Mouse (Mus musculus): ENCODE results near the gene Ephb2.

The Ephb2 gene

DNA sequence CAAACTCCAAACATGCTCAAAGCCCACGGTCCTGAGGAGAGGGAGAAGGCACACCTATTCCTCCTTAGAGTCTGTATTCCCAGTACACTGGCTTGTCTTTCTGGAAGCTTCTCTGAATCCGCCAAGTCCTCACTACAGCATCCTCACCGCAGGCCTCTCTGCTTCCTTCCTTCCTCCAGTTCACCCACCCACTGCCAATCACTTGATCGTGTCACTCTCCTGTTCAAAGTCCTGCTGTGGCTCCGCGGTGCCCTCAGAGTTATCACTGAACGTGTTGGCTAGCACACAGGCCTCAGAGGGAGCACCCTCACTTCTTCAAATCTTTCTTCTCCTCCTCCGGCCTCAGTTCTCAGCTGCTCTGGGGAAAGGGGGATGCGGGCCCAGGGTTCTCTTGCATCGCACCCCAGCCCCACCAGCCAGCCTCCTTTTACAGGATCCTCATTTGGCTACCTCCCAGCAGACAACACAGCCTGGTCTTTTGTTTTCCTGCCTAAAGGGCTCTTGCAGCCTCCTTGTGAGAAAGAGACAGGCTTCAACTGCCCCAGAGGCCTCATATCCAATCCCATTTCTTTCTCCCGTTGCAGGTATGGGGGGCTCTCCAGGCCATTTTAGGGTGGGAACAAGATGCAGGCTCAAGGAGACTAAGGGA, 102.4 kb downstream of the Ephb2 start:
- DNase-seq (ENCODE audit: low read depth, low spot score) = no peak

- DNase-seq (ENCODE audit: low read depth, low spot score) = no peak
Observed at GRCm38 (mm10) chr4:136732536-136733121, 103.2 kb downstream of the Ephb2 start.

GRCm38 (mm10) chr4:136731761-136732160, 104.0 kb downstream of the Ephb2 start:
- no peak for DNase-seq (ENCODE audit: low read depth, low spot score)

GRCm38 (mm10) chr4:136731008-136731609, 104.7 kb downstream of the Ephb2 start:
- no peak for DNase-seq (ENCODE audit: low read depth, low spot score)

GRCm38 (mm10) chr4:136730501-136730900, 105.3 kb downstream of the Ephb2 start:
- no peak for DNase-seq (ENCODE audit: low read depth, low spot score)

GRCm38 (mm10) chr4:136729574-136729973, 106.2 kb downstream of the Ephb2 start:
- no peak for DNase-seq (ENCODE audit: low read depth, low spot score)

DNA sequence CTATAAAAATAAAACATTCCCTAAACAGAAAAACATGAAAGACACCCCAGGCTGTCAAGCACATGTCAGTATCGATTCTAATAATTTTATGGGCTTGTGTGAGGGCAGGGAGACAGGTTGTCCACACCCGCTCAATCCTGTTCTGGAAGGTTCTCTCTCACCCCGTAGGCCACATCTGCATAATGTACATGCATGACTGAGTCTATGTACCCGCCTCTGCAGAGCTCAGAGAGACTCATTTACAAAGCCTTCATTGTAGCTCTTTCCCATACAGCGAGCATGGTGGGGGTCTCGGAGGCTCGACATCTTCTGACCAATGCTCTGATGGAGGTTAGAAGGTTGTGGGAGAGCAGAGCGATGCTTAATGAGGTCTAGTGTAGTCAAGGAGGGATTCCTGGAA, 108.8 kb downstream of the Ephb2 start:
- DNase-seq (ENCODE audit: low read depth, low spot score) = no peak

GRCm38 (mm10) chr4:136724731-136725130, 111.1 kb downstream of the Ephb2 start:
- no peak for DNase-seq (ENCODE audit: low read depth, low spot score)

GRCm38 (mm10) chr4:136722361-136723082, 113.3 kb downstream of the Ephb2 start:
- no peak for DNase-seq (ENCODE audit: low read depth, low spot score)

DNA sequence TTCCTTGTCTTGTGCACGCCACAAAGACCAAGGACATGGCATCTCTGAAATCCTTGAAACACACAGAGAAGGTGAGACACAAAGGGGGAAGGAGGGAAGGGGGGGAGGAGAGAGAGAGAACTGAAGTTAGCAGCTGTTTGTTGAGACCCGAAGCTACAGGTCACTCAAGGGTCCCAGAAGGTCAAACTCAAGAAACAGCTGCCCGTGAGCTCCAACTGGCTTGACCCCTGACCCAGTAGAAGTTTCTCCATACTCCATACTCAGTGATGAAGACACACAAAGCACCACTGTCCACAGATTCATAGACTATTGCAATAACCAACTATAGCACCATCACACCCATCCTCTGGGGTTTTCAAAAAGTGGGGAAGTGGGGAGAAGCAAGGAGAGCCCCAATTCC, 113.9 kb downstream of the Ephb2 start:
- DNase-seq (ENCODE audit: low read depth, low spot score) = no peak

- no peak for DNase-seq (ENCODE audit: low read depth, low spot score)
Observed at GRCm38 (mm10) chr4:136720025-136720424, 115.8 kb downstream of the Ephb2 start.

DNA sequence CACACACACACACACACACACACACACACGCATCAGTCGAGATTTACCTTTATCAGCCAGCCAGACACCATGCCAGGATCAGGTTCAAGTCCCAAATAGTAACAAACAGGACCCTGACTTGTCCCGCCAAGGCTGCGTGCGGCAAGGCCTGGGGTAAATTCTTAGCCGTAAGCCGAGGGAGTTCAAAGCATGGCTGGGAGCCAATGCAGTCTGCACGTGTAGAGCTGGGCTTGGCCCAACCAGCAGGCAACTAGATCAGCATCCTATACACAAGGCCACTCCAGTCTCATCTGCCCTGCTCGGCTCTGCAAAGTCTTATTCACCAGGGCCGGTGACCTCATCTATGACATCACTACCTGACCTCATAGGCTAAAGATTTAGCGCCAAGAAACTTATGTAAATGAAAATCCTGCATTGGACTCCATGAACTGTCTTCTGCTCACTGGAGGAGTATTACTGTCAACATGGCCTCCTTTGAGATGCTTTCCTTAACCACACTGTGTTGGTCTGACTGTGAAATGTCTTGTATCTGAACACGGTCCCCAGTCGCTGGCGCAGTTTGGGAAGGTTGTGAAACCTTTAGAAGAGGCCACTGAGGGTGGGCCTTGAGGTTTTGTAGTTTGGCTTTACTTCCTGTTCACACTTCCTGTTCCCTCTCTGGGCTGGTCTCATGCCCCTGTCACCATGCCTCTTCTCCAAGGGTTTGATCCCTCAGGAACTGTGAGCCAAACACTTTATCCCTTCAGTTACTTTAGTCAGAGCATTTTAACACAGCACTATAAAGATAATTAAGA, 117.4 kb downstream of the Ephb2 start:
- DNase-seq (ENCODE audit: low read depth, low spot score) = no peak

GRCm38 (mm10) chr4:136716561-136716972, 119.2 kb downstream of the Ephb2 start:
- no peak for DNase-seq (ENCODE audit: low read depth, low spot score)

GRCm38 (mm10) chr4:136714530-136714929, 121.3 kb downstream of the Ephb2 start:
- DNase-seq (ENCODE audit: low read depth, low spot score) = no peak

DNA sequence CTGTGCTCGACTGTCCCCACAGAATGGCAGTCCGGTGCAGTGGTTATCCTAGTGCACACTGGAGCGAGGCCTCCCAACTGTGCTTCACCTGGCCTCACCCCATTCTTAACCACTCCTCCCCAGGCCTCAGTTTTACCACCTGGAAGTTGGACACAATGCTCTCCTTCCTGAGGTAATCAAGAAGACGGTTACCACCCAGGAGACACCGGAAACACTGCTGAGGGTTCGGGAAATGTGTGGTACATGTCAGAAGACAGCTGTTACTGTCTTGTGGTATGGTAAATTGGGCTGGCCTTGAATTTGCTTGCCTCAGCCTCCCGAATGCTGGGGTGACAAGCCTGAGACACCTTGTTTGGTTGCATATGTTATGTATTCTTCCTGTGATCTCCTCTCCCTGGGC, 121.9 kb downstream of the Ephb2 start:
- DNase-seq (ENCODE audit: low read depth, low spot score) = no peak

GRCm38 (mm10) chr4:136713431-136713830, 122.4 kb downstream of the Ephb2 start:
- no peak for DNase-seq (ENCODE audit: low read depth, low spot score)

DNA sequence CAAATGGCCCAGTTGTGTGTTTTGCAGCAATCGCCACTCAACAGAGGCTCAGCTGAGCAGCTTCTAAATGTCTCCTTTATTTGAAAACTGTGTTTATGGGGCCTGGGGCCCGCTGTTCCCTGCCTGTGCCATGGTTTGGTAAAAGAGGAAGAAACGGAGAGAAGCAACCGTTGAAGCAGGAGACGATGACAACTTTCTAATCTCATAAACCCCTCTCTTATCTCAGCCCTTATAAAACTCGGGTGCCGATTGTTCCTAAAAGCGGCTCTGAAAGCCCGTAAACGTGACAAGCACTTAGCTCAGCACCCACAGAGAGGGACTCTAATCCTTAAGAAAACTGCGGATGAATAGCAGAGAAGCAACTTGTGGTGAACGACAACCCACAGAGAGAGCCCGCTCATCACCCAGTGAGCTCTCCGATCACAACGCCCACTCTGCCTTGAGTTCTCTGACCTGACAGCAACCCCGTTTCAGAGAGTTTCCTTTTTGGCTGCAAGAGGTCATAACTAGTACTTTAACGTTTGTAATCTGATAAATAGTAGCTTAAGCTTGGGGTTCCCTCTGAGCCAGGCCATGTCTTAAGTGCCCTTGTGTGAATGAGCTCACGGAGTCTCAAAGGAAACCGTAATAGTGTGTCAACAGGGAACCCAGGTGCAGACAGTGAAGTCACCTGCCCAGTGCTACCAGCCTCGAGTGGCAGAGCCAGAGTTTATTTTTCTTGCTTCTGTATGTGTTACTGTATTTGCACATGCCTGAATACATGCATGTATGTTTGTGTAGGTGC, 123.6 kb downstream of the Ephb2 start:
- no peak for DNase-seq (ENCODE audit: low read depth, low spot score)

DNA sequence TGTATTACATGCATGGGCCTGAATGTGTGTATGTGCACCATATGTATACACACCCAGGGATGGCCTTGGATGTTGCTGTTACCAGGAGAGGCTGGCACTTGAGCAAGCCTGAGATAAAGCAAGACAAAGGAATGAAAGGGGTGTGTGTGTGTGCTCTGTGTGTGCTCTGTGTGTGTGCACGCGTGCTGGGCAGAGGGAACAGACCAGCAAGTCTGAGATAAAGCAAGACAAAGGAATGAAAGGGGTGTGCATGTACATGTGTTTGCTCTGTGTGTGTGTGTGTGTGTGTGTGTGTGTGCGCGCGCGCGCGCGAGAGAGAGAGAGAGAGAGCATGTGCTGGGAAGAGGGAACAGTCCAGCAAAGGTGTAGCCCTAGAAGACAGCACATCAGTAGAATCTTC, 125.4 kb downstream of the Ephb2 start:
- DNase-seq (ENCODE audit: low read depth, low spot score) = no peak

GRCm38 (mm10) chr4:136708956-136709355, 126.8 kb downstream of the Ephb2 start:
- no peak for DNase-seq (ENCODE audit: low read depth, low spot score)

DNA sequence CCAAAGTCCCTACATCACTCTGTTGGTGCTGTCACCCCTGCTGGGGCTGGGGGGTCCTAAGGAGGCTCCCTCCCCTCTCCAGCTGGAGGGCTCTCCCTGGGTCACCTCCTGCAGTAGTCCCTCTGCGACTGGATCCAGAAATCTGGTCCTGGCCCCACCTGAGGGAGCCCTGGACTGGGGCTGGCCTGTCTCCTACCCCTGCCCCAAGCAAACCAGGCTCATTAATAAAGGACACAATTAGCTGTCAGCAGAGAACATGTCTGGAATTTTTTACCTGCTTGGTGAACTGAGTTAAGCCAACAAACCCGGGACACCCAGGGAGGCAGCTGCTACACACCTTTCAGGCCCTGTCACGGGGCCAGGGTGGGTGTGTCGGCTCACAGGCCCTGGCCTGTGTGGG, 129.1 kb downstream of the Ephb2 start:
- no peak for DNase-seq (ENCODE audit: low read depth, low spot score)

DNA sequence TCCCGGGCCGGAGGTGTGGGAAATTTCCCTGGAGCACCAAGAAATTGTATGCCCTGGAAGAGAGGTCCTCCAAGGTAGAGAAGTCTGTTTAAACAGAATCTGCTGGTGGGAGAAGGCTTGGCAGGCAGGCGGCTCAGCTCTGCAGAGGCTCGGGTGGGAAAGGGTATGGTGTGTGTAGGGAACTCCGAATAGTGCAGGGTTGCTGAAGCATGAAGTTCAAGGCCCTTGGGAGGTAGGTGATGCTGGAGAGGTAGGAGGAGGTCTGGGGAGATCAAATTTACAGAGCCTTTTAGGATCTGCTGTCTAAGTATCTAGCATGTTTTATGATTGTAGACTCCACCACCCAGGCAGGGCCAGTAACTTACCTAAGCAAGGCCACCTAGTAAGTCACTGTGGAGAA, 130.7 kb downstream of the Ephb2 start:
- no peak for DNase-seq (ENCODE audit: low read depth, low spot score)

Data from CD4-positive helper T cell, adult 2 months (primary cell).